Mouse (Mus musculus): Measurements from ENCODE around the gene Cdc25a.

The Cdc25a gene

GRCm38 (mm10) chr9:109894413-109895090, 19.2 kb downstream of the Cdc25a start:
- peak; percentile 73 for DNase-seq (ENCODE audit: low spot score)

GRCm38 (mm10) chr9:109895593-109895992, 20.2 kb downstream of the Cdc25a start:
- no peak for DNase-seq (ENCODE audit: low spot score)

GRCm38 (mm10) chr9:109896253-109897150, 21.1 kb downstream of the Cdc25a start:
- no peak for DNase-seq (ENCODE audit: low spot score)

GRCm38 (mm10) chr9:109898027-109898426, 22.6 kb downstream of the Cdc25a start:
- DNase-seq (ENCODE audit: low spot score): no peak

GRCm38 (mm10) chr9:109899361-109899760, 24.0 kb downstream of the Cdc25a start:
- DNase-seq (ENCODE audit: low spot score): no peak

- DNase-seq (ENCODE audit: low spot score): no peak
Observed at GRCm38 (mm10) chr9:109899774-109900173, 24.4 kb downstream of the Cdc25a start.

GRCm38 (mm10) chr9:109900604-109901003, 25.2 kb downstream of the Cdc25a start:
- no peak for DNase-seq (ENCODE audit: low spot score)

- DNase-seq (ENCODE audit: low spot score): no peak
Observed at GRCm38 (mm10) chr9:109902246-109902645, 26.9 kb downstream of the Cdc25a start.

GRCm38 (mm10) chr9:109902740-109903139, 27.4 kb downstream of the Cdc25a start:
- no peak for DNase-seq (ENCODE audit: low spot score)

- DNase-seq (ENCODE audit: low spot score): no peak
Observed at GRCm38 (mm10) chr9:109907300-109907699, 31.9 kb downstream of the Cdc25a start.

- no peak for DNase-seq (ENCODE audit: low spot score)
Observed at GRCm38 (mm10) chr9:109907774-109908465, 32.5 kb downstream of the Cdc25a start.

- no peak for DNase-seq (ENCODE audit: low spot score)
Observed at GRCm38 (mm10) chr9:109909102-109909501, 33.7 kb downstream of the Cdc25a start.

- no peak for DNase-seq (ENCODE audit: low spot score)
Observed at GRCm38 (mm10) chr9:109909926-109910325, 34.5 kb downstream of the Cdc25a start.

GRCm38 (mm10) chr9:109911779-109912178, 36.4 kb downstream of the Cdc25a start:
- no peak for DNase-seq (ENCODE audit: low spot score)

- no peak for DNase-seq (ENCODE audit: low spot score)
Observed at GRCm38 (mm10) chr9:109914269-109914926, 39.0 kb downstream of the Cdc25a start.

- no peak for DNase-seq (ENCODE audit: low spot score)
Observed at GRCm38 (mm10) chr9:109917931-109918330, 42.6 kb downstream of the Cdc25a start.

GRCm38 (mm10) chr9:109929131-109929530, 53.8 kb downstream of the Cdc25a start:
- no peak for DNase-seq (ENCODE audit: low spot score)

GRCm38 (mm10) chr9:109930063-109930462, 54.7 kb downstream of the Cdc25a start:
- no peak for DNase-seq (ENCODE audit: low spot score)

GRCm38 (mm10) chr9:109930752-109931151, 55.4 kb downstream of the Cdc25a start:
- DNase-seq (ENCODE audit: low spot score): no peak

- DNase-seq (ENCODE audit: low spot score): peak; percentile 98
Observed at GRCm38 (mm10) chr9:109931257-109932171, 56.1 kb downstream of the Cdc25a start, which contains the start of gene Map4. Gene Map4, plus strand, starts transcription at chr9:109931460.

GRCm38 (mm10) chr9:109932361-109932755, 57.0 kb downstream of the Cdc25a start:
- no peak for DNase-seq (ENCODE audit: low spot score)

All from layer of hippocampus, adult 11-12 months (tissue).